Mouse (Mus musculus) bone marrow, adult 2 months (tissue): ENCODE measurements at regions not wholly inside any gene's neighbourhood (a gene's known extent, or its start where the extent isn't known, plus 50 kb on each side); places are given as distances from the start of the nearest gene placed in this dataset.

Experiments
- H3K27ac ChIP-seq: fragments of 200-500 bp; 2 replicates; pipeline ENCODE4 v1.5.1; 2012; ENCODE audit warnings: low read depth, mild to moderate bottlenecking, control low read depth, inconsistent platforms, low read length; ENCODE audit not compliant: control insufficient read depth, poor library complexity, insufficient read depth
- H3K4me1 ChIP-seq: fragments of 200-500 bp; 2 replicates; pipeline ENCODE4 v1.6.1; 2011; ENCODE audit warnings: low read length; ENCODE audit not compliant: control insufficient read depth, insufficient read depth
- H3K4me3 ChIP-seq: fragments of 200-500 bp; replicated peaks from 2 replicates; pipeline ENCODE3; 2011; ENCODE audit warnings: mild to moderate bottlenecking, low read depth, low read length, control low read depth; ENCODE audit not compliant: control insufficient read depth
- CTCF ChIP-seq: fragments of 200-500 bp; IDR thresholded peaks from 2 replicates; pipeline ENCODE4 v1.5.1; 2011; ENCODE audit warnings: low read length, control low read depth; ENCODE audit not compliant: control insufficient read depth, insufficient read depth
- POLR2A ChIP-seq: fragments of 200-500 bp; IDR thresholded peaks from 2 replicates; pipeline ENCODE4 v1.6.1; 2011; ENCODE audit warnings: low read depth, mild to moderate bottlenecking, control low read depth, low read length, borderline replicate concordance; ENCODE audit not compliant: control insufficient read depth
- WGBS: fragments of 180-500 bp; shearing (Covaris S2); methylation state at CpG from one replicate; pipeline ENCODE4 v1.1.7; 2018; 5-methylcytosine and 5-hydroxymethylcytosine counted together

GRCm38 (mm10) chr3:35341840-35342239 is 412.1 kb upstream of the Atp11b start:
- no peaks in the 10 kb centered on the region for H3K4me1 ChIP-seq
- no peak overlapping the region for H3K4me3 ChIP-seq
- TF ChIP-seq CTCF: no peak
- no peak overlapping the region for H3K27ac ChIP-seq
- WGBS: 16% methylated on average over 9 of the region's 9 CpGs

- TF ChIP-seq CTCF (no peak), POLR2A (no peak)
- 41% methylated on average over 4 of the region's 4 CpGs for WGBS
- no peaks in the 10 kb centered on the region for H3K4me1 ChIP-seq
Measured at GRCm38 (mm10) chr3:35342584-35342983, 411.3 kb upstream of the Atp11b start.

DNA sequence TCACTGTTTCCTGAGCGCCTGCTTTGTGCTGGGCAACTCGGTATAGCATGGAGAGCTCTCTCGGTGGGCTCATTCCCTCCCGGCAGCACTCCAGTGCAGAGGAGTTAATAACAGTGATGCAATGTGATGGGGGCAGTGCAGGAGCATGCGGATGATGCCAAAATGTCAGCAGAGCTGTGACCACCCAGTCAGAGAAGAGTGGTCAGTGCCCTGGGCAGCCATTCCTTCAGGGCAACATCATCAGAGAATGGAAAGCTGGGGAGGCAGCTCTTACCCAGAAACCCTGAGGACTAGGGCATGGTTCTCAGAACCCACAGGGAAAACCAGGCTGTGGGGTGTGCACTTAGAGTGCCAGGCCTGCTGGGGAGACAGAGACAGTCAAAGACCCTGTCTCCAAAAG is 410.0 kb upstream of the Atp11b start:
- Histone ChIP-seq H3K4me1 (no peaks in the 10 kb centered on the region), H3K27ac (no peak overlapping the region), H3K4me3 (no peak overlapping the region)
- TF ChIP-seq POLR2A (no peak), CTCF (no peak)
- WGBS: 76% methylated on average over 5 of the region's 5 CpGs

More at GRCm38 (mm10) chr3:35342584-35342983, 411.3 kb upstream of the Atp11b start:
- no peak overlapping the region for H3K4me3 ChIP-seq
- no peak overlapping the region for H3K27ac ChIP-seq

DNA sequence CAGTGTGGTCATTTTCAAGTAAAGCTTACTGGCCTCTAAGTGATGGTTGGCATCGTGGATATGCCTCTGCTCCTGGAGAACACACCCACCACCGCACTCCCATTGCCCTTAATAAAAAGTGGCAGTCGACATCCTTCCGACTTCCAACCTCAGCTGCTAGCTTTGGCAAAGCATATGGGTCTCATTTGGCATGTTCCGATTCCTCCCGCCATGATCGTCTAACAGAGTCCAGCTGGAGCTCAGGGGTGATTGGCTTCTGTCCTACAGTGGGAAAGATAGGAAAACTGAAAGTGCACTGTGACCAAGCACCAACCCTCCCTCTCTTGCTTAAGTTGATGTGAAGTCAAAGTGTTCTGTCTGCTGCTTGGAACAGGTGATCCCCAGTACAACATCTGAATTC is 404.8 kb upstream of the Atp11b start:
- Histone ChIP-seq H3K4me3 (no peak overlapping the region), H3K27ac (no peak overlapping the region), H3K4me1 (no peaks in the 10 kb centered on the region)
- WGBS: 85% methylated on average over 7 of the region's 7 CpGs
- no peak for TF ChIP-seq POLR2A
- TF ChIP-seq CTCF: no peak

- Histone ChIP-seq H3K4me1 (no peaks in the 10 kb centered on the region), H3K27ac (no peak overlapping the region), H3K4me3 (no peak overlapping the region)
- TF ChIP-seq POLR2A: no peak
- WGBS: 86% methylated on average over 9 of the region's 9 CpGs
Measured at GRCm38 (mm10) chr3:35353442-35353841, 400.5 kb upstream of the Atp11b start.

- H3K4me1 ChIP-seq: no peaks in the 10 kb centered on the region
- no peak overlapping the region for H3K27ac ChIP-seq
- TF ChIP-seq CTCF (no peak), POLR2A (no peak)
- no peak overlapping the region for H3K4me3 ChIP-seq
- 67% methylated on average over 7 of the region's 7 CpGs for WGBS
Measured at GRCm38 (mm10) chr3:35353920-35354319, 400.0 kb upstream of the Atp11b start.

GRCm38 (mm10) chr3:35354356-35354755 is 399.6 kb upstream of the Atp11b start:
- no peak overlapping the region for H3K4me3 ChIP-seq
- no peak overlapping the region for H3K27ac ChIP-seq
- H3K4me1 ChIP-seq: no peaks in the 10 kb centered on the region
- no peak for TF ChIP-seq CTCF
- no peak for TF ChIP-seq POLR2A
- WGBS: 66% methylated on average over 5 of the region's 5 CpGs

GRCm38 (mm10) chr3:35357111-35357510 is 396.8 kb upstream of the Atp11b start:
- Histone ChIP-seq H3K4me1 (no peaks in the 10 kb centered on the region), H3K4me3 (no peak overlapping the region), H3K27ac (no peak overlapping the region)
- WGBS: 83% methylated on average over 15 of the region's 15 CpGs
- TF ChIP-seq POLR2A (no peak), CTCF (no peak)

- TF ChIP-seq CTCF (no peak), POLR2A (no peak)
- no peaks in the 10 kb centered on the region for H3K4me1 ChIP-seq
- no peak overlapping the region for H3K27ac ChIP-seq
- WGBS: 72% methylated on average over 6 of the region's 6 CpGs
- H3K4me3 ChIP-seq: no peak overlapping the region
Measured at GRCm38 (mm10) chr3:35358541-35358940, 395.4 kb upstream of the Atp11b start.

DNA sequence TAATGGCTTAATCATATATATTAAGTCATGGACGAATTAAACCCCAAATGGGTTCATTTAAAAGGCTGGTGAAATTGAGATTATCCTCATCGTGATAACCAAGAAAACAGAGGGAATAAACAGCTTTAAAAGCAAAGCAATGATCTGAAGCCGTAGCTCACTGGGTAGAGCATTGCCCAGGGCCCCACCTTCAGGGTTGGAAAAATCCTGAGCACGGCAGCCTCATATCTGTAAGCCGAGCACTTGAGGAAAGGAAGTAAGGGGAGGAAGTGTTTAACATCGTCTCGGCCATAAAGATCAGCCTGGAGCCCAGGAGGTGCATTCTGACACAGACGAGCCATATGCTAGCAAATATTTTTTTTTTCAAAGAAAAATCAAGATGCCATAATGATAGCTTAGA is 394.6 kb upstream of the Atp11b start:
- H3K4me3 ChIP-seq: no peak overlapping the region
- no peak overlapping the region for H3K27ac ChIP-seq
- no peaks in the 10 kb centered on the region for H3K4me1 ChIP-seq
- TF ChIP-seq CTCF (no peak), POLR2A (no peak)
- 16% methylated on average over 8 of the region's 8 CpGs for WGBS
